Mouse (Mus musculus) spleen, adult 2 months (tissue): ENCODE data around the gene Npy4r.

Experiments
- CTCF ChIP-seq: fragments of 200-500 bp; IDR thresholded peaks from 2 replicates; pipeline ENCODE4 v1.5.1; 2011; ENCODE audit warnings: mild to moderate bottlenecking, inconsistent platforms; ENCODE audit not compliant: insufficient read depth, insufficient read length, insufficient replicate concordance; ENCODE audit errors: extremely low read depth
- POLR2A ChIP-seq: fragments of 200-500 bp; IDR thresholded peaks from 2 replicates; pipeline ENCODE4 v1.6.1; 2011; ENCODE audit warnings: low read depth, low read length, inconsistent platforms

DNA sequence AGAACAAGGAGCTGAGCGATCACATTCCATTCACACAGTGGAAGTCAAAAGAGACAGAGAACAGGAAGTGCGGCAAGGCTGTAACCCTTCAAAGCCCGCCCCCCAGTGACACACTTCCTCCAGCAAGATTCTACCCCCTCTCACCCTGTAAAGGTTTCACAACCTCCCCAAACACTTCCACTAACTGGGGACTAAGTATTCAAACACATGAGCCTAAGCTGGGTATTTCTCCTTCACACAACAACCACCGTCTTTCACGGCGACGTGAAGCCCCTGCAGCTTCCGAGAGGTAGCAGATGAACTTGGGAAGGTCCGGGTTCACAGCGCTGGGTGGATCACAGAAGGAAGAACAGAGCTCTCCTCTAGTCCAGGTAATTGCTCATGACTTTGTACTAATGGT, 9.4 kb downstream of the Npy4r start:
- TF ChIP-seq CTCF (no peak), POLR2A (no peak)
